Mouse (Mus musculus): ENCODE measurements at regions not wholly inside any gene's neighbourhood (a gene's known extent, or its start where the extent isn't known, plus 50 kb on each side); places are given as distances from the start of the nearest gene placed in this dataset.
A peak's percentile ranks its signal among the peaks of the same experiment; 100 is the strongest.

GRCm38 (mm10) chr5:26206766-26207122 lies 50.7 kb upstream of the Gm7361 start:
- DNase-seq (ENCODE audit: inconsistent age in 2 of 2, low spot score in 1 of 2): no peak

DNA sequence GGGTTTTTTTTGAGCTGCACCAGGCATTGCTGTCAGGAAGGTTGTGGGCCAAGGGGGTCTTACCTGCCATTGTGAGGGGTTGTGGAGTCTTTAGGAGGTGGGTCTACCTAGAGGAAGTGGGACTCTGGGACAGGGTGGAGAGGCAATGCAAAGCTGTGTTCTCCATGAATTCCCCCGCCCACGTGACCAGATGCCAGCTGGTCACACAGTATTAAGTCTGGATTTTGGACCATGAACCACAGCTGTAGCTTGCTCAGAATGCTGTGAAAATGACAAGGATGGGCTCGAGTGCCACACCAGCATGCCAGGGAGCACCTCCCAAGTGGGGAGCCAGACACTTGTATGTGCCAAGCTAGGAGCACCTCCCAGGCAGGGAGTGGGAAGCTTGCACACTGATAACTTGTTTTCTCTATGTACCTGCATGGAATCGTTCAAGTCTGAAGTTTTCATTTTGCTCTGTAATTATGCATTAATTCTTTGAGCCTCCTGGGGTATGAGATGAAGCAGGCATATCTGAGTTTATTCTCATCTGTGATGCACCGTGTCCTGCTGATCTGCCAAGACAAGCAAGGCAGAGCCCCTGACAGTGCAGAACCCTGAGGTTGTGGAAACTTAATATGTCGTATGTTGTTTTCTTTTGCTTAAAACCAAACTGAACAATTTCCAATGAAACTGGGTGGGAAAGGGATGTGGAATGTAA lies 51.3 kb upstream of the Gm7361 start:
- no peak for DNase-seq (ENCODE audit: inconsistent age in 2 of 2, low spot score in 1 of 2)

GRCm38 (mm10) chr5:26202471-26202870 lies 55.0 kb upstream of the Gm7361 start:
- peak in 1 of 2 experiments; percentile 45 for DNase-seq (ENCODE audit: inconsistent age in 2 of 2, low spot score in 1 of 2)

GRCm38 (mm10) chr5:26189377-26189776 lies 68.1 kb upstream of the Gm7361 start:
- peak; percentile 15 to 65 for DNase-seq (ENCODE audit: inconsistent age in 2 of 2, low spot score in 1 of 2)

GRCm38 (mm10) chr5:26187212-26187611 lies 66.0 kb upstream of the Gm10220 start:
- no peak for DNase-seq (ENCODE audit: inconsistent age in 2 of 2, low spot score in 1 of 2)

DNA sequence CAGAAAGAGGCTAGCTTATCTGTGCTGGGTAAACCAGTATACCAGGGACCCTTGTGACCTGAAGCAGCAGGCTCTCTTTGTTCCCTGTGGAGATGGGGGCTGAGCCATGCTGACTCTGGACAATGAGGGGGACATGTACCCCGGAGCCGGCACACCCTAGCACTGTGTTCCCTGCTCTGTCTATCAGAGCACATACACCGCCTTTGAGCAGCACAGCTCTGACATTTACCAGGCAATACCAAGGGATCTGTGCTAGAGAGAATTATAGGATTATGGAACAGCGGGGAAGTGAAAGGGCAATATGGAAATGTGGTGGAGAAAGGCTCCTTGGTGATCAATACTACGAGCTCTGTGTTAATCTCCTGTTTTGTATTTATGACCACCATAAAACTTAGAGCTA lies 64.2 kb upstream of the Gm10220 start:
- DNase-seq (ENCODE audit: inconsistent age in 2 of 2, low spot score in 1 of 2): no peak

DNA sequence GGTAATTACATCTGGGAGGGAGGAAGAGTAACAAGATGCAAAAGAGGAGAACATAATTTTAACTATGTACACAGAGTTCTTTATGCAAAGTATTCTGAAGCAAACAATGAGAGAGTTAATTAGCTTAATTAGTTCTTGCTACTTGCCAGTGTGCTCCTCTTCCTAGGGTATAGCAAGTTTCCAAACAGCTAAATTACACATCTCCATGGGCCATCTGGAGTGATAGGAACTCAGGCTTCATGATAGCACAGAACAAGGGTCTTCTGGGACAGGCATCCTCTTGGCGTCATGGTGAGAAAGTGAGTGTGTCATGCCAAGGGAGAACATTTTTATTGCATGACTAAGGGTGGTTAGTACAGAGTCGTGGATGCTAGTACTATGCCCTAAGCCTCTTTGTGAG lies 54.8 kb upstream of the Gm10220 start:
- DNase-seq (ENCODE audit: inconsistent age in 2 of 2, low spot score in 1 of 2): no peak

GRCm38 (mm10) chr5:26171662-26172384 lies 50.6 kb upstream of the Gm10220 start:
- no peak for DNase-seq (ENCODE audit: inconsistent age in 2 of 2, low spot score in 1 of 2)

DNA sequence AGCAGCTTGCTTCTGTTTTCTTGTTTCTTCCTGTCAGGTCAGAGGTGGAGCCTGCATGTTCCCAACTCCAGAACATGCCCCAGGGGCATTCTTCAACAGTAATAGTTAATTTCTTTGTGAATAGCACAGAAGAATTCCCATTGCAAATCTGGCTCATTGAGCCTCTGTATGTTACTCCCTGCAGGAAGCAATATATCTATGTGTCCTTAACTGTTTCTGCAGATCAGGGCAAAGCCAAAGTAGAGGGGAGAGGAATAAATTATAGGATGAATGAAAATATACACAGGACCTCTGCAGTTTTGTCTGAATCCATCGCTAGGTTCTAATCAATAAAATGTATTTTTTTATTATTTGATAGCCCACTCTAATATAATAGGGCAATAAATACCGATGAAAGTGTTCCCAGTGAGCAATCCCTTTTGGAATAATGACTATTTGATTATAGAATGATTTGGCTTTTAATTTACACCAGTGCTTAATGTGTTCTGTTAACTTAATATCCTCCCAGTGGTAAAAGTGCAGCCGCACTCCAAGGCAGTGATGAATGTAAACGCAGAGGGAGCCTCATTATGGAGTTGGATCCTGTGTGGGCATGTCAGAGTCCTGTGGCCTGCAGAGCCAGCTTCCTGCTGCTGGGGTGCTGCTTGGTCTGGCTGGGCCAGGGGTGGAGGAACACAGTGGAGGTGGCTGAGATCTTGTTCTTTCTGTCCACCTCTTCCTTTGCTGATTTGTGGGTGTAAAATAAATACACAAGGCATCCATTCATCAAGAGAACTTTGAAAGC lies 49.7 kb upstream of the Gm10220 start:
- DNase-seq (ENCODE audit: inconsistent age in 2 of 2, low spot score in 1 of 2): no peak
